Mouse (Mus musculus): ENCODE measurements around the gene Gja6. TPM values are rescaled to one million over a fixed set of nuclear protein-coding genes. Genes with fewer than 3 reads are reported as not detected.

Gene Gja6
- 0.64 TPM for total RNA-seq (2023)

DNA sequence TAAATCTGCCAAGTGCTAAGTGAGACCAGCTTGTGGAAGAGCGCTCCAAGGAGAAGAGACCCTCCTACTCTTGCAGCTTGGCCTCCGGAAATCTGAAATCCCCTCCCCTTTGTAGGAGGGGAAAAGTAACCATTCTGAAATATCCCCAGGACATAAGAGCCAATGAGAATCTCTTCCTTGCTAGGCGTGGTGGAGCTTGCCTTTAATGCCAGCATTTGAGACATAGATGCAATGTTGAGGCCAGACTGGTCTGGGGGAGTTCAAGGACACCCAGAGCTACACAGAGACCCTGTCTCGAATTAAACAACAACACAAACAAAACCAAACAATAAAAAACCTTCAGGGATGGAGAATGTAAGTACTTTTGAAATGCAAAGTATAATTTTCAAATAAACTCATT is at the start of gene Gja6:
TSS of gene Gja6 (minus strand) at position 101 of the 400 bp plus-strand sequence.

Other genes with a start within 250 kb of the Gja6 start
- gene Ppef1, start 171.3 kb downstream of the Gja6 start, total RNA-seq (2023): not detected
- not detected for gene Rs1, start 139.0 kb downstream of the Gja6 start, total RNA-seq (2023)
- 2.7 TPM for gene Cdkl5, start 87.7 kb upstream of the Gja6 start, total RNA-seq (2023)
- gene Scml2, start 210.1 kb upstream of the Gja6 start, total RNA-seq (2023): 0.18 TPM